19 mouse cellular contexts compared by ENCODE assay signal in genomic region chr5:110806154-110806553, GRCm38 (mm10). TPM values are rescaled to one million over a fixed set of nuclear protein-coding genes. Genes with fewer than 3 reads are reported as not detected.
A peak's percentile ranks its signal among the peaks of the same experiment; 100 is the strongest.
DNase-seq lines count a peak whose midpoint lies in the region; ATAC-seq and TF ChIP-seq lines count a peak whose summit lies in the region.
"Had no signal": no experiment of that assay in that cellular context is flagged by ENCODE, and none has a peak within 500 bp of the region (broad histone marks: within the 10 kb centered on the region; RNA-seq: fewer than 3 reads in every experiment).

No protein-coding gene starts in this region.

- no peak overlapping the region for H3K4me3 ChIP-seq in forebrain, embryonic 13.5 days
- H3K4me3 ChIP-seq in forebrain, embryonic 14.5 days (ENCODE audit: low read depth, low read length) = no peak overlapping the region
- H3K4me3 ChIP-seq in limb, embryonic 13.5 days = no peak overlapping the region
- H3K4me3 ChIP-seq in limb, embryonic 10.5 days = no peak overlapping the region
- peak overlapping the region; percentile 92 for H3K4me3 ChIP-seq in E14TG2a.4 (replicated peaks; ENCODE audit: low read length)
- H3K4me3 ChIP-seq in kidney, embryonic 16.5 days (ENCODE audit: low read length) = no peak overlapping the region
- H3K4me3 ChIP-seq: heart, embryonic 13.5 days; layer of hippocampus, adult 2 months; midbrain, embryonic 15.5 days had no signal

- TF ChIP-seq CTCF in E14TG2a.4 (conservative IDR thresholded peaks at IDR 0.05; ENCODE audit: low read length) = no peak

- H3K4me2 ChIP-seq in forebrain, embryonic 13.5 days = no peak overlapping the region
- H3K4me2 ChIP-seq in forebrain, embryonic 14.5 days (ENCODE audit: low read length) = no peak overlapping the region
- 0 out of 2 replicates have a peak overlapping the region, but pooled peaks have one; percentile 94 for H3K4me2 ChIP-seq in limb, embryonic 13.5 days (replicated peaks)
- H3K4me2 ChIP-seq in kidney, embryonic 16.5 days (replicated peaks; ENCODE audit: low read depth, low read length) = no peak overlapping the region
- H3K4me2 ChIP-seq: midbrain, embryonic 15.5 days had no signal

- H3K27me3 ChIP-seq in forebrain, embryonic 13.5 days = no peaks in the 10 kb centered on the region
- H3K27me3 ChIP-seq in forebrain, embryonic 14.5 days (replicated peaks; ENCODE audit: control insufficient read depth, insufficient read depth, low read length) = no peaks in the 10 kb centered on the region
- H3K27me3 ChIP-seq in limb, embryonic 13.5 days = no peaks in the 10 kb centered on the region
- H3K27me3 ChIP-seq in limb, embryonic 10.5 days (ENCODE audit: low read depth, poor library complexity, severe bottlenecking) = no peaks in the 10 kb centered on the region
- no peaks in the 10 kb centered on the region for H3K27me3 ChIP-seq in E14TG2a.4 (ENCODE audit: insufficient read depth, low read length)
- no peaks in the 10 kb centered on the region for H3K27me3 ChIP-seq in kidney, embryonic 16.5 days (ENCODE audit: insufficient read depth, low read length)
- H3K27me3 ChIP-seq: CH12.LX; heart, embryonic 13.5 days; midbrain, embryonic 15.5 days had no signal

- no peak overlapping the region for H3K27ac ChIP-seq in forebrain, embryonic 13.5 days
- no peak overlapping the region for H3K27ac ChIP-seq in forebrain, embryonic 14.5 days (ENCODE audit: low read depth, low read length)
- no peak overlapping the region for H3K27ac ChIP-seq in limb, embryonic 13.5 days
- H3K27ac ChIP-seq in limb, embryonic 10.5 days = no peak overlapping the region
- H3K27ac ChIP-seq in kidney, embryonic 16.5 days (ENCODE audit: low read length) = no peak overlapping the region
- H3K27ac ChIP-seq: heart, embryonic 13.5 days; layer of hippocampus, adult 2 months; midbrain, embryonic 15.5 days had no signal

- 0 out of 2 replicates have a peak overlapping the region, but pooled peaks have one; percentile 16 for H3K9ac ChIP-seq in forebrain, embryonic 13.5 days
- no peak overlapping the region for H3K9ac ChIP-seq in forebrain, embryonic 14.5 days (ENCODE audit: low read length)
- H3K9ac ChIP-seq in limb, embryonic 13.5 days = no peak overlapping the region
- H3K9ac ChIP-seq in kidney, embryonic 16.5 days (replicated peaks; ENCODE audit: low read length) = no peak overlapping the region
- H3K9ac ChIP-seq: midbrain, embryonic 15.5 days had no signal

- 91% methylated on average over 4 of the region's 4 CpGs for WGBS in forebrain, embryonic 13.5 days
- WGBS in forebrain, embryonic 14.5 days = 82% methylated on average over 4 of the region's 4 CpGs
- 83% methylated on average over 4 of the region's 4 CpGs for WGBS in limb, embryonic 13.5 days
- WGBS in limb, embryonic 10.5 days = 86% methylated on average over 4 of the region's 4 CpGs
- 65% methylated on average over 4 of the region's 4 CpGs for WGBS in kidney, embryonic 16.5 days

- peaks cover 58% of the 10 kb centered on the region for H3K36me3 ChIP-seq in forebrain, embryonic 13.5 days (ENCODE audit: poor library complexity, severe bottlenecking)
- peaks cover 46% of the 10 kb centered on the region for H3K36me3 ChIP-seq in forebrain, embryonic 14.5 days (ENCODE audit: control insufficient read depth, insufficient read depth, low read length)
- H3K36me3 ChIP-seq in limb, embryonic 13.5 days = peaks cover 60% of the 10 kb centered on the region
- H3K36me3 ChIP-seq in limb, embryonic 10.5 days = peaks cover 68% of the 10 kb centered on the region
- H3K36me3 ChIP-seq in E14TG2a.4 (ENCODE audit: insufficient read depth, low read length) = peaks cover 63% of the 10 kb centered on the region
- peaks cover 4% of the 10 kb centered on the region; the same call in 1 of the 2 replicates for H3K36me3 ChIP-seq in kidney, embryonic 16.5 days (ENCODE audit: insufficient read depth, low read length)

- peaks cover 47% of the 10 kb centered on the region for H3K4me1 ChIP-seq in forebrain, embryonic 13.5 days
- peaks cover 19% of the 10 kb centered on the region for H3K4me1 ChIP-seq in forebrain, embryonic 14.5 days (ENCODE audit: control insufficient read depth, insufficient read depth, low read length)
- peaks cover 50% of the 10 kb centered on the region for H3K4me1 ChIP-seq in limb, embryonic 13.5 days
- H3K4me1 ChIP-seq in limb, embryonic 10.5 days = peaks cover 35% of the 10 kb centered on the region
- peaks cover 78% of the 10 kb centered on the region for H3K4me1 ChIP-seq in E14TG2a.4 (replicated peaks; ENCODE audit: low read depth, low read length)
- peaks cover 18% of the 10 kb centered on the region for H3K4me1 ChIP-seq in kidney, embryonic 16.5 days (ENCODE audit: insufficient read depth, low read length)

- no peak for DNase-seq in forebrain, embryonic 14.5 days (ENCODE audit: low spot score)
- DNase-seq in limb, embryonic 10.5 days (ENCODE audit: low spot score) = no peak
- DNase-seq in R1 (ENCODE audit: low read depth, low spot score) = peak; percentile 90
- DNase-seq in embryo, embryonic 10 days (ENCODE audit: low spot score) = no peak
- DNase-seq: adrenal gland, postnatal 14 days; kidney, adult 11 months; kidney, postnatal 10 days; layer of hippocampus, postnatal 36 days; thymus, postnatal 36 days had no signal

- H3K9me3 ChIP-seq in forebrain, embryonic 13.5 days (replicated peaks) = no peaks in the 10 kb centered on the region
- H3K9me3 ChIP-seq in forebrain, embryonic 14.5 days (replicated peaks; ENCODE audit: control insufficient read depth, low read length) = no peaks in the 10 kb centered on the region
- H3K9me3 ChIP-seq in limb, embryonic 13.5 days = no peaks in the 10 kb centered on the region
- H3K9me3 ChIP-seq in limb, embryonic 10.5 days (replicated peaks) = no peaks in the 10 kb centered on the region
- H3K9me3 ChIP-seq in E14TG2a.4 (ENCODE audit: low read length) = no peaks in the 10 kb centered on the region
- no peaks in the 10 kb centered on the region for H3K9me3 ChIP-seq in kidney, embryonic 16.5 days (ENCODE audit: low read length)
- H3K9me3 ChIP-seq: heart, embryonic 13.5 days; midbrain, embryonic 15.5 days had no signal

- ATAC-seq in forebrain, embryonic 13.5 days = no peak
- ATAC-seq in forebrain, embryonic 14.5 days = no peak
- ATAC-seq in limb, embryonic 13.5 days (ENCODE audit: low FRiP score, low read depth) = no peak
- no peak for ATAC-seq in kidney, embryonic 16.5 days (ENCODE audit: low FRiP score, low TSS enrichment)
- ATAC-seq: activated CD4-positive, CD25-positive, alpha-beta regulatory T cell, adult 4 months; hindbrain, embryonic 16.5 days; midbrain, embryonic 15.5 days had no signal

RNA-seq across cellular contexts. Expression of gene Ulk1, which starts 3.7 kb away (rescaled TPM):
- polyA plus RNA-seq in forebrain, embryonic 13.5 days (2015; fragmentation: Nextera tagmentation; extraction: Ambion mirVana) = 32.4 and 38.2 TPM in 2 replicates
- 44.9 and 59.8 TPM in 2 replicates for polyA plus RNA-seq in forebrain, embryonic 14.5 days (2014; fragmentation: Nextera tagmentation; extraction: Ambion mirVana)
- 21.5 and 22.8 TPM in 2 replicates for polyA plus RNA-seq in limb, embryonic 13.5 days (2015; fragmentation: Nextera tagmentation; extraction: Ambion mirVana)
- polyA plus RNA-seq in limb, embryonic 10.5 days (2016; fragmentation: Nextera tagmentation; extraction: Ambion mirVana) = 27.5 and 32.2 TPM in 2 replicates
- 18.6 and 19.5 TPM in 2 replicates for polyA plus RNA-seq in kidney, embryonic 16.5 days (2015; fragmentation: Nextera tagmentation; extraction: Ambion mirVana)

RNA-seq across cellular contexts. Expression of gene Pus1, which starts 25.7 kb away (rescaled TPM):
- polyA plus RNA-seq in forebrain, embryonic 13.5 days (2015; fragmentation: Nextera tagmentation; extraction: Ambion mirVana) = 27.3 and 27.7 TPM in 2 replicates
- polyA plus RNA-seq in forebrain, embryonic 14.5 days (2014; fragmentation: Nextera tagmentation; extraction: Ambion mirVana) = 13.8 and 14.9 TPM in 2 replicates
- polyA plus RNA-seq in limb, embryonic 13.5 days (2015; fragmentation: Nextera tagmentation; extraction: Ambion mirVana) = 33.0 and 33.5 TPM in 2 replicates
- polyA plus RNA-seq in limb, embryonic 10.5 days (2016; fragmentation: Nextera tagmentation; extraction: Ambion mirVana) = 44.2 and 58.7 TPM in 2 replicates
- 44.4 and 45.1 TPM in 2 replicates for polyA plus RNA-seq in kidney, embryonic 16.5 days (2015; fragmentation: Nextera tagmentation; extraction: Ambion mirVana)

RNA-seq across cellular contexts. Expression of gene Hscb, which starts 33.4 kb away (rescaled TPM):
- polyA plus RNA-seq in forebrain, embryonic 13.5 days (2015; fragmentation: Nextera tagmentation; extraction: Ambion mirVana) = 15.6 and 16.9 TPM in 2 replicates
- 9.1 and 11.0 TPM in 2 replicates for polyA plus RNA-seq in forebrain, embryonic 14.5 days (2014; fragmentation: Nextera tagmentation; extraction: Ambion mirVana)
- polyA plus RNA-seq in limb, embryonic 13.5 days (2015; fragmentation: Nextera tagmentation; extraction: Ambion mirVana) = 26.5 and 30.1 TPM in 2 replicates
- polyA plus RNA-seq in limb, embryonic 10.5 days (2016; fragmentation: Nextera tagmentation; extraction: Ambion mirVana) = 27.3 and 33.6 TPM in 2 replicates
- 32.1 and 35.3 TPM in 2 replicates for polyA plus RNA-seq in kidney, embryonic 16.5 days (2015; fragmentation: Nextera tagmentation; extraction: Ambion mirVana)

RNA-seq across cellular contexts. Expression of gene Chek2, which starts 33.6 kb away (rescaled TPM):
- polyA plus RNA-seq in forebrain, embryonic 13.5 days (2015; fragmentation: Nextera tagmentation; extraction: Ambion mirVana) = 25.9 and 28.9 TPM in 2 replicates
- polyA plus RNA-seq in forebrain, embryonic 14.5 days (2014; fragmentation: Nextera tagmentation; extraction: Ambion mirVana) = 10.2 and 13.9 TPM in 2 replicates
- polyA plus RNA-seq in limb, embryonic 13.5 days (2015; fragmentation: Nextera tagmentation; extraction: Ambion mirVana) = 20.7 and 23.6 TPM in 2 replicates
- polyA plus RNA-seq in limb, embryonic 10.5 days (2016; fragmentation: Nextera tagmentation; extraction: Ambion mirVana) = 40.8 and 45.1 TPM in 2 replicates
- polyA plus RNA-seq in kidney, embryonic 16.5 days (2015; fragmentation: Nextera tagmentation; extraction: Ambion mirVana) = 32.8 and 36.7 TPM in 2 replicates

RNA-seq across cellular contexts. Expression of gene Ep400, which starts 35.6 kb away (rescaled TPM):
- polyA plus RNA-seq in forebrain, embryonic 13.5 days (2015; fragmentation: Nextera tagmentation; extraction: Ambion mirVana) = 50.1 and 62.3 TPM in 2 replicates
- polyA plus RNA-seq in forebrain, embryonic 14.5 days (2014; fragmentation: Nextera tagmentation; extraction: Ambion mirVana) = 25.8 and 39.5 TPM in 2 replicates
- 45.6 and 58.6 TPM in 2 replicates for polyA plus RNA-seq in limb, embryonic 13.5 days (2015; fragmentation: Nextera tagmentation; extraction: Ambion mirVana)
- polyA plus RNA-seq in limb, embryonic 10.5 days (2016; fragmentation: Nextera tagmentation; extraction: Ambion mirVana) = 60.8 and 64.0 TPM in 2 replicates
- polyA plus RNA-seq in kidney, embryonic 16.5 days (2015; fragmentation: Nextera tagmentation; extraction: Ambion mirVana) = 49.2 and 55.6 TPM in 2 replicates
